Mouse (Mus musculus) spleen, embryonic (tissue): ENCODE data around the gene Pnpla8.

Experiments used
- CTCF ChIA-PET: fragments of 350-600 bp; sonication (Branson Sonifier 250); formaldehyde crosslinking; loops from one replicate; lab custom pipeline; 2022; lab: Charles Lee

Pnpla8 gene

DNA sequence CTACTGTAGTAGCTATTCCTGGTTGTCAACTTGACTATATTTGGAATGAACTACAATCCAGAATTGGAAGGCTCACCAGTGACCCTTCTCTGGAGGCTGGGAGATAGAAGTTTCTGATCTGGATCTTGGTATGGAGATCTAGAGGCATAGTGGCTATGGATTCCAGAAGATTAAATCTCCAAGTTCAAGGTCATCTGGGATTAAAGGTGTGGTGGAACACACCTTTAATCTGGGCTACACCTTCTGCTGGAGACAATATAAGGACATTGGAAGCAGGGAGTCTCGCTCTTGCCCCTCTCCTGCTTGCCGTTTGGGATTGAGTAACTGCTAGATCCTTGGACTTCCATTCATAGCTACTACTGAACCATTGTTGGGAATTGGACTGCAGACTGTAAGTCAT is at the start of gene Pnpla8:
Gene Pnpla8, plus strand, starts transcription at position 301 of the 400 bp plus-strand sequence.
- CTCF ChIA-PET, result interaction anchor here (0.7 kb wide), 1 partner anchor 71 kb away, joined by 3 read pairs; no protein-coding TSS in a partner anchor

DNA sequence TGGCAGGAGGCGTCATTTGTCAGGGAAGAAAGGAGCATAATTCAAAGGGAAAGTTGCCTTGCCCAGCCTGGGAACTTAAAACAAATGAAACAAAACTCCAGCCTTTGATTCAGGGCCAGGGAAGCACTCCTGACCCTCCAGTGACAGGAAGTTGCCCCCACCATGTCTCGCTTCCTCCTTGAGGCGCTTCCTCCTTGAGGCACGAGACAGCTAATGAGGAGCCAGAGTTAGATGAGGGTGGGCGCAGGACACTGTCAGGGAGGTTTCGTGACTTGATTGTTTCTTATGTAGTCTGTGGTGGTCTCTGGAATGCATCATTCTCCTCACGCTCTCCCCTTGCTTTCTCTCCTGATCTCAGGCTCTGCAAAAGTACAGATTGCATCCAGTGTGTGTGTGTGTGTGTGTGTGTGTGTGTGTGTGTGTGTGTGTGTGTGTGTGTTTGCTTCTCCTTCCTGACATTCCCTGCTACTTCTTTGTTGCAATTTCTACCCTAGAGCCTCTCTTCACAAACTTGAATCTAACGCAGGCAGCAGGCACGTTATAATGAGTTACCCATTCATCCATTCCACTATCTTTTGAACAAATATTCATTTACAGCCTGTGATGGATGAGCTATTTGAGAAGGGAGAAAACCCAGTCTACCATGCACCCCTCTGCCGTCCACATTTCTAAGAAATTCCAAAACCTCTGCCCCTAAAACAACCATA is 44.7 kb upstream of the Pnpla8 start:
- CTCF ChIA-PET, result no interaction called here

DNA sequence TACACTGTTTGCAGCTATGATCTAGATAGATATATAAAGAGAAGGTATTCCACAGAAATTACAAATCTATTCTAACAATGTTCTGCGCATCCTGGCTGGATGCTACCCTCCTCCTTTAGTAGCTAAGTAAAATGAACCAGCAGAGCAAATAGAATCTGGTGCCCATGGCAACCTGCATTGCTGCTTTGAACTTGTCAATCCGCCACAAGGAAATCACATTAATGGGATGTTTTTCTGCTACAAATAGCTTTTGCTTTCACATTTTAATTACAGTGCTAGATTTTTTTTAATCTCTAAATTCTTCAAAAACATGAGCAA is 44.2 kb upstream of the Pnpla8 start:
- CTCF ChIA-PET, result no interaction called here

DNA sequence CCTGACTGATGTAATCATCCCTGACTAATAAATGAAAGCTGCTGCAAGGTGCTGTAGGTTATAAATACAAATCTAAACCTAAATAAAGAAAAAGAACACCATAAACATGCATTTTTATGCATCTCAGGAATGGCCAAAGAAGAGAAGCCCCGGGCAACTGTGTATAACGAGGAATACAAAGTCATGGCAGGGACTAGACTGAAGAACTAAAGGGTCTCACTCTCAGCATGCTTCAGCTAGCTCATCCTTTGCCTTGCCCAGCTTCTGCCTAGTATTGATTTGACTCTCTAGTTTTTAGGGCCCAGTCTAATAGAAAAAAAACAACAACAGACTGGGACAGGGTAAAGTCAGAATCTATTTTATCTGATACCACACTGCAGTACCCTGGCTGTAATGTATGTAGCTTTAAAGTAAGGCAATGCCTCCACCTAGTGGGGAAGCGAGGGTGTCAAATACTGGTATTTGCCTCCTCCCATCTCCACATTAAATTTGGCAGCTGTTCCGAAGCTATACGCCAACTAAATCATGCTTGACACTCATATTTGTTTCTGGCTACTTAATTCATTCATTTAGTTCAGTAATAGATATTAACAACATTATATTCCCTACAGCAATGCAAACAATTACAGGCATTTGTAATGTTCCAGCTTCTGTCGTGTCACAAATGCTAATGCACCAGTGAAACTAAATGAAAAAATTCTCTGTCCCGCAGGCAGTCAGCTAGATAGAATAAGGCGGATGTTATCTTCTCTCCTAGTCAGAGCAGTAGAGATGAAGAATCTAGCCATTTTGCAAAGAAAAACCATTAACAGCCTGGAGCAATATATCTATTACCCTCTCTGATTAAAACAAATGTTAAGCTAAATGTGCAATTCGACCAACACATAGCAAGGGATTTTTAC is 39.8 kb upstream of the Pnpla8 start:
- CTCF ChIA-PET, result interaction anchor here (1.4 kb wide), 1 partner anchor 9 kb away, joined by 4 read pairs; no protein-coding TSS in a partner anchor

DNA sequence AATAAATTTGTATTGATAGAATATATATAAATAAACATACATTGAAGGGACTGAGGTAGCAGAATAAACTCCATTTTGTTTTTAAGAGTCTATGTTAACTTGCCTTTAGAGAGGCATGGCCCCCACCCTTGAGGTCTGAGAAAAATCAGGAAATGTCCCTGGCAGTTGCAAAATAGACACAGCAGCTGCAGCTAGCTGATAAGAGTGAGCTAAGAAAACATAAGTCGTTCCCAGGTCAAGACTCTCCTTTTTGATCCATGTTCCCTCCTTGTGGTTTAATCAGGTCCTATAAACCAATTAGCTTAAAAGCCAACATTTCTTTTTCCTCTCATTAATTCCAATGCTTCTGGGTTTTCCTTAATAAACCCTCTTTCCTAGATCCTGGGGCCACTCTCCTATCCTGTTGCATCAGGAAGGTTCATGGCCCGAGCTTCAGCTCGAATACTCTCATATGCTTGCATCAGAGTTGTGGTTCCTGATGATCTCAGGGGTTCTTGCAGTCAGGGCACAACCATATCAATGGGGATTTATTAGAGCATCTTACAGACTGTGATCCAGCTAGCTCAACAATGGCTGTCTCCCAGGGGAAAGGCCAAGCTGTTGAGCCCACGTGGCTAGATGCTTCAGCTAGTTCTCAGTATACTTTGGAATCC is 23.2 kb upstream of the Pnpla8 start:
- CTCF ChIA-PET, result no interaction called here

DNA sequence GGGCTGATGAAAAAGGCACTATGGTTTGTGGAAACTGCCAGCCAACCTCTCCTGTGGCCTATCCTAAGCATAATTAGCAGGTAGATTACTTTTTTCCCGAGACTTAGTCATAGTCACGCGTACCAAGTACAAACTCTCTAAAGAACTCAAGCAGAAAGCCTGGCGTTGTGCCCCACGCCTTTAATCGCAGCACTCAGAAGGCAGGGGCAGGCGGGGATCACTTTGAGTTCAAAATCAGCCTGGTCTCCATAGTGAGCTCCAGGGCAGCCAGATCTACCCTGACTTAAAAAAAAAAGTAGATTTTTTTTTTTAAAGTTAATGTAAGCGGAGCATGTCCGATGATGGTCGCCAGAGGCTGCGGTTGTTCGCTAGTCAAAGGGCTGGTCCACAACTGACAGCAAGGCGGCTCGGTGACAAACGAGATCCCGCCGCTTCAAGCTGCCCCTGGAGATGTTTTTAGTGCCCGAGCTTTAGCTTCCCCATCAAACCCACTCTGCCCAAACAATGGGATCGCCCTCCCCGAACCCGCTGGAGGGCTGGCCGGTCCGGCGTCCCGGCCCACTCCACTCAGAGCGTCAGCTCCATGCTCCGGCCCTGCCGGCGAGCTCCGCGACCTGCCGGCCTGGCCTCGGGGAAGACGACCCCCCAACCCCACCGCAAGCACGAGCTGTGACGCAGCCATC is 11.9 kb upstream of the Pnpla8 start:
- CTCF ChIA-PET, result interaction anchor here (1.0 to 1.4 kb wide), 2 partner anchors 58 to 83 kb away, joined by 3 read pairs; no protein-coding TSS in a partner anchor

DNA sequence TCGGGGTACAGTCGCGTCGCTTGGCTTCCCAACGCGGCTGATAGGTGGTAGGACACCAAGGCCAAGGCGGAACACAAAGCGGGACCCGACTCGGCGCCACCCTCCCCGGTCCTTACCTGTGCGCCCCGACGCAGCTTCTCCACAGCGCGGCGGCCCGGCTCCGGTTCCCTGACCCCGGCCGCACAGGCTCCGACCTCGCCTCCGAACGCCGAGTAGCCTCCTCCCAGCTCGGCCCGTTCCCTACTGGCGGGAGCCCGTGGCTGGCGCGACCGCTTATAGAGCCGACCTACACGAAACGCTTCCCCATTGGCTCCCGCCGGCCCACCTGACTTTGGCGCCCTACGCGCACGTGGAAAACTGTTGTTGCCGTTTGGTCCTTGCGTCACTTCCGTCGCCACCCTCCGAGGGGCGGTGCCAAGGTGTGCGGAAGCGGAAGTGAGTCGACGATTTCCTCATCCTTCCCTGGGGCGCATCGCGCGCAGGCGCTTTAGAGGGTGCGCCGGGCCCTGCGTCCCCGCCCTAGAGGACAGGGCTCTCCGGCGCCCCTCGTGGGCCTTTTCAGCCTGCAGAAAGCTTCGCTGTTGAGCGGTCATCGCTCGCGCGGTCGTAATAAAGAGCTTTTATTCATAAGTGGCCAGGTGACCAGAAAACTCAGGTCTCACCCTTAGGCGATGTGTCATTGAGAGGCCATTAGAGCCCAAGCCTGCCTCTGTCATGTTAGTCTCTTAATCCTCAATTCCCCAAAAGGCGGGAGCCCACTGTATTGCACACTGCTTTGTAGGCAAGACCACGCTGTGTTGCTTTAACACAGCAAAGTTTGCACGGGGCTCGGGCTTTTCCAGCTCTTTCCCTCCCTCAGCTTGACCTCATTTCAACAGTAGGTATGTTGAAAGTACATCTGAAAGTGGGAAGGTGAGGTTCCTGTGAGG is 11.1 kb upstream of the Pnpla8 start, which contains the start of gene Dnajb9:
Gene Dnajb9, minus strand, starts transcription at position 503 of the 929 bp plus-strand sequence.
- CTCF ChIA-PET, result interaction anchor here (1.0 to 1.4 kb wide), 3 partner anchors 57 to 82 kb away, joined by 3 read pairs; no protein-coding TSS in a partner anchor

DNA sequence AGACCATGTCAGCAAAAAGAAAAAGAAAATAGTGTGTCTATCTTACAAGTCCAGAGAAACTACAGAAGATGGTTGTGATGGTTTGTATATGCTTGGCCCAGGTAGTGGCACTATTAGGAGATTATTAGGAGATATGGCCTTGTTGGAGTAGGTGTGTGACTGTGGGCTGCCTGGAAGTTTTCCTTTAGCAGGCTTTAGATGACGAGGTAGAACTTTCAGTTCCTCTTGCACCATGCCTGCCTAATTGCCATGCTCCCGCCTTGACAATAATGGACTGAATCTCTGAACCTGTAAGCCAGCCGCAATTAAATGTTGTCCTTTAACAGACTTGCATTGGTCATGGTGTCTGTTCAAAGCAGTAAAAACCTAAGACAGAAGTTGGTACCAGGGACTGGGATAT is 9.6 kb upstream of the Pnpla8 start:
- CTCF ChIA-PET, result no interaction called here

DNA sequence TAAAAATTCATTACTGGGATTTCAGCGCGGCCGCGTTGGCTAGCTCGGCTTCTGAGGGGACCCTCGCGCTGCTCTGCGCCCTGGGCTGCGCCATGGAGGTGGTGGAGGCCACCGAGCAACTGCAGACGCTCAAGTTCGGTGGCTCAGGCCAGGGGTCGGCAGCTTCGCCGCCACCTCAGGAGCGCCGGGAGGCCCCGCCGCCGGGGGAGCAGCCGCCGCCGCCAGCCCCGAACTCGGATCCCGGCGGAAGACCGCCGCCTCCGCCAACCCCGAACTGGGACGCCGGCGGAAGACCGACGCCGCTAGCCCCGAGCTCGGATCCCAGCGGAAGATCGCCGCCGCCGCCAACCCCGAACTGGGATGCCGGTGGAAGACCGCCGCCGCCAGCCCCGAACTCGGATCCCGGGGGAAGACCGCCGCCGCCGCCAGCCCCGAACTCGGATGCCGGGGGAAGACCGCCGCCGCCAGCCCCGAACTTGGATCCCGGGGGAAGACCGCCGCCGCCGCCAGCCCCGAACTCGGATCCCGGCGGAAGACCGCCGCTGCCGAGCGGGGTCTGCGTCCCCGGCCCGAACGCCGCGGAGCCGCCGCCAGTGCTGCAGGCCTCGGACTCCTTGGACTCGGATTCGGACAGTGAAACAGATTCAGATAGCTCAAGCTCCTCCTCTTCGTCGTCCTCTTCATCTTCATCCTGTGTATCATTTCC is 634 bp downstream of the Pnpla8 start:
- CTCF ChIA-PET, result interaction anchor here (0.7 kb wide), 1 partner anchor 71 kb away, joined by 3 read pairs; no protein-coding TSS in a partner anchor

DNA sequence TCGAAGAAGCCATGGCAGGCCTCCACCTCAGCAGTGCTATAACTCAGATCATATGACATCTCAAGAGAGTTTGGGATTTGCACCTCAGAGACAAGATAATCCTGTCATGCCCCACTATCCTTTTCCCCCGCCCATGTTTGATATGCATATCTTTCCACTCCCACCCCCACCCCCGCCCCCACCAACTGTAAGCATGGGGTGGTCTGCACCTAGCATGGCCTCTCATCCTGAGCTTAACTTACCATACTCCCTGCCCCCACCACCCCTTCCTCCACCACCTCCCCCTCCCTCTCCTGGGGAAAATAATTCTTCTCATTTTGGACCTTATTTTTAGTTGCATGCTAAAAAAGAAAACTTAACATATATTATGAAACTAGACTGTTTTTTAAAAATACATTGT is 1.9 kb downstream of the Pnpla8 start:
- CTCF ChIA-PET, result no interaction called here

DNA sequence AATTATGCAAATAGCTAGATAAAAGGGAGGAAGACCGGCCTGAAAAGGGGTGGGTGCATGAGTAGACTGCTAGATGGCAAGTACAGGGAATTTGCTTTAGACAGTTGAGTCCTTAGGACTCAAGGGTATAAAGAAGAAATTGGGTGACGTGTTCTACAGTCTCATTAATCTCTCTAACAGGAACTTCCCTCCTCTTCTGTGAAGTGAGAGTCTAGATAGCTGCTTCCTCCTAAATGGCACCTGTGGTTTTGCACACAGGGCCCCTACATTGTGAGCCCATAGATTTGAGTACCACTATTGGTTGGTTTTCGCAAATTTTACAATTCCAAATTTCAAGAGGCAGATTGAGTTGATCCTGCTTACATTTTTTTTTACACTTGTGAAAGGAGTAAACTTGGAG is 3.5 kb downstream of the Pnpla8 start:
- CTCF ChIA-PET, result no interaction called here

DNA sequence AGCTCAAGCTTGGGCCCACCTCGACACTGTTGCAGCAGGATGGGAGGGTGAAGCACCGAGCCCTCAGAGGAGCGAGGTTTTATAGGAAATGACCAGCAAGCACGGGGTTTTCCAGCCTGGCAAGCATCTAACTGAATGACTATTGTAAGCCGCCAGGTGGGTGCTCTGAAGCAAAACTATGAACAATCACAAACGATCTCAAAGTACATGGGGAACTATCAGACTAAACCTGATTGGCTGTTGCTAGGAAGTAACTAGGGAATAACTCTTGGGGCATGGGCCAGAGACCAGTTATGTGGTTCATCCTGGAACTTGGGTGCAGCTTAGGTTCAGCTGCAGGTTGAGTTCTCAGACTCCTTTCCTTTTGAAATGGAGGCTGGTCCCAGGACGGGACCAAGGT is 19.9 kb downstream of the Pnpla8 start:
- CTCF ChIA-PET, result no interaction called here

DNA sequence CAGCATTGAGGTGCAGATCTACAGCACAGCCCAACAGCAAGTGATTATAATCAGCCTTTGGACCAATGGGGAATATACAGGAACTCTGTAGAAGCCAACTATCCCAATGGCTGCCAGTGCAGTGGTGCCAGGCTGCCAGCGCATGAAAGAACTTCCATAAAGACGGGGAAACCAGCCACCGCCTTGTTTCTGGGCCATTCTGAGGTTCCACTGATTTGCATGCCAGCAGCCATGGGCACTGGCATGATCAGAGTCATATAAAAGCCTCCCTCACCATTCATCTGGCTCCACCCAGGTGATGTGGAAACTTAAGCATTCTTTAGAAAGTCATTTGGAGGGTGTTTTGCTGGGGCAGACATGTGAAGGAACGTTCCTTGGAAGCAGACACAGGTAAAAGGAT is 21.2 kb downstream of the Pnpla8 start:
- CTCF ChIA-PET, result no interaction called here

DNA sequence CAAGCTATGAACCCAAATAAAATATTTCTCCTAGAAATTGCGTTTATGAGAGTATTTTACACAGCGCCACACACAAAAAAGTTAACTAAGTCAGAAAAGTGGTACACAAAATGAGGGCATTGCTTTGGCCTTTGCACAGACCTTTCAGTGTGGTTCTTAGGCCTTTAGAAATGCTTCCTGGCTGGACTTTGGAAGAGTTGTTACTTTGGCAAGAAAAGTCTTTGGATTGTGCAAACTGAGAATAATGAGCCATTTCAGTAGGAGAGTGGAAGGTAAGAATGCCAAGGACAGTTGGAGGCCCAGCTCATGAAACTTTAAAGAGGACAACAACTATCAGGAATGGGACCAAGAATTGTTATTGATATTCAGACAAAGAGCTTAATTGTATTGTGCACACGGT is 24.6 kb downstream of the Pnpla8 start:
- CTCF ChIA-PET, result no interaction called here

DNA sequence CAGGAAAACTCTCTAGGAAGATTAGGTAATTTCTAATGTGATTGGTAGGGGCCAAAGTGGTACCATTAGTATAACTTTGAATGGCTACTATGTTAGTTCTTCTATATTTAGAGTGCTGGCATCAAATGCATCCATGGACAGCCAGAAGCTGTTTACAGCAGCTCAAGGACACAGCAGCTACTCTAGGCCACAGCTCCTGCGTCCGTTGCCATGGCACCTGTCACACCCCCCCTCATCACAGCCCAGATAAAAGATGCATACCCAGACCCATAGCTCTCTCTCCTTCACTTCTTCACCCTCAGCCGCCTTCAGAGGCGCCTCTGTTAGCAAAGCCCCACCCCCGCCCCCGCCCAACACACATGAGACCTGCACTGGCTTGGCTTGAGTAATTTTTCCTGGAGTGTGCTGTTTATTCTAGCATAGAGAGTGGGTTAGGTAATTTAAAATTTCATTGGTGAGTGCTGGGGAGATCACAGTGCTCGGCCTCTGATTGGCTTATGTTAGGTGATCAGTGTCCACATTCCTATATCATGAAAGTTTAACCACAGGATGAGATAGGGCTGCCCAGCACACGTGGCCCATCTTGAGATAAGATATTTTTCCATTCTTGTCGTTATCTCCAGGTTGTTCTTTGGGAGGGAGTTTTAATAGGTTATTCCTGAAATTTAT is 27.3 kb downstream of the Pnpla8 start:
- CTCF ChIA-PET, result no interaction called here

DNA sequence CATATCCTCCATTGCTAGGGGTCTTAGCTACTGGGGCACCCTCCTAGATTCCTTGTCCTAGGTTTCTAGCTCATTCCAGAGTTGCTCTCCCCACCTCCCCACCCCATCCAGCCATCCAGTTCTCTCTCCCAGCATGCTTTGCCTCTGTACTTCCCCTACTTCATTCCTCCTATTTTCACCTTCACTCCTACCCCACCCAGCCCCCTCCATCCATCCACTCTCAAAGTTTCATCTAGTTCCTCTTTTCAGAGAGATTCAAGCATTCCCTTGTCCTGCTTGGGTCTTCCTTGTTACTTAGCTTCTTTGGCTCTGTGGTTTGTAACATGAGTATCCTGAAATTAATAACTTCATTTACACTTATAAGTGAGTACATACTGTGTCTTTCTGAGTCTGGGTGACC is 41.4 kb downstream of the Pnpla8 start:
- CTCF ChIA-PET, result interaction anchor here (0.5 kb wide), 1 partner anchor 35 kb away, joined by 6 read pairs; no protein-coding TSS in a partner anchor

DNA sequence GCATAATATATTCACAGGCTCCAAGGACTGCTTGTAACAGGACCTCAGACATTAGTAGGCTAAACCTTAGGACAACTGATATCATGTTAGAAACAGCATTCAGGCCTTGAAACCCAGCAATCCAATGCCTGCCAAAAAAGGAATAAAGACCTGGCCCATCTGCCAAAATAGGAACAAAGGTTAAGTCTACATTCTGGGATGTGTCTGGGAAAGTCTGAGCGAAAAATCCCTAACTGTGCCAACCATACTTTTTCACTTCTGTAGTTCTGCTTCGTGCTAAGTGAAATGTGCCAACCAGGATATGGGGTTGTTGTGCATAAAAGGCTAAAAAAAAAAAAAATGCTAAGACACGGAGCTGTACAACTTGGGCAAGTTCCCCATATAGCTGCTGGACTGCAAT is 44.5 kb downstream of the Pnpla8 start:
- CTCF ChIA-PET, result no interaction called here

DNA sequence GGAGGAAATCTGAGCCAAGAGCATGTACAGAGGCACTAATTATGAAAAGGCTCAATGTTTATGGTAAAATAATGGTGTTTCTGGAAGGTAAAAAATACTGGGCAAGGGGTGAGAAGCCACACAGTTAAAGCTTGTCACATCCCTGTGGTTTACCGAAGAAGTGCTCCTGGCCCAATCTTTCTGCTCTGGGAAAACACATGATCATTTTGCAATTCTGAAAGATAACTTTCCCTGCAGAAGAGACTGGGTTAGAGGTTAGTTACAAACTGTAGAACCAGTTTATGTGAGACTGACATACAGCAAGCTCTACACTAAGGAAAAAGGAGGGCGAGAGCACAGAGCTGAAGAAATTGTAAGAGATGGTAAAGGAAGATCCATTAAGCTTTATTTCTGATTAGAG is 46.0 kb downstream of the Pnpla8 start:
- CTCF ChIA-PET, result interaction anchor here (1.1 kb wide), 1 partner anchor 58 kb away, joined by 3 read pairs; no protein-coding TSS in a partner anchor
